32 mouse cellular contexts compared by ENCODE assay signal in genomic region chr1:172509235-172509634, GRCm38 (mm10). TPM values are rescaled to one million over a fixed set of nuclear protein-coding genes. Genes with fewer than 3 reads are reported as not detected.
A peak's percentile ranks its signal among the peaks of the same experiment; 100 is the strongest.
DNase-seq lines count a peak whose midpoint lies in the region; ATAC-seq and TF ChIP-seq lines count a peak whose summit lies in the region.
"Had no signal": no experiment of that assay in that cellular context is flagged by ENCODE, and none has a peak within 500 bp of the region (broad histone marks: within the 10 kb centered on the region; RNA-seq: fewer than 3 reads in every experiment).

No protein-coding gene starts in this region.

- no peak for TF ChIP-seq EP300 in heart, postnatal 0 days (IDR thresholded peaks at IDR 0.05; ENCODE audit: low read depth)
- no peak for TF ChIP-seq EP300 in lung, postnatal 0 days (IDR thresholded peaks at IDR 0.05)
- no peak for TF ChIP-seq EP300 in stomach, postnatal 0 days (optimal IDR thresholded peaks at IDR 0.05)

- peaks cover 44% of the 10 kb centered on the region for H3K36me3 ChIP-seq in heart, postnatal 0 days (replicated peaks; ENCODE audit: control insufficient read depth, insufficient read depth, low read length)
- H3K36me3 ChIP-seq in kidney, postnatal 0 days (ENCODE audit: insufficient read depth, low read length): peaks cover 20% of the 10 kb centered on the region
- peaks cover 36% of the 10 kb centered on the region for H3K36me3 ChIP-seq in kidney, embryonic 15.5 days
- H3K36me3 ChIP-seq in lung, postnatal 0 days (ENCODE audit: insufficient read depth, low read length): peaks cover 32% of the 10 kb centered on the region
- H3K36me3 ChIP-seq in stomach, postnatal 0 days (ENCODE audit: control insufficient read depth, insufficient read depth, low read length): peaks cover 19% of the 10 kb centered on the region
- H3K36me3 ChIP-seq: midbrain, embryonic 13.5 days; neural tube, embryonic 15.5 days had no signal

- H3K4me2 ChIP-seq in heart, postnatal 0 days (ENCODE audit: low read depth, low read length): no peak overlapping the region
- H3K4me2 ChIP-seq in kidney, postnatal 0 days (ENCODE audit: low read length): no peak overlapping the region
- H3K4me2 ChIP-seq in kidney, embryonic 15.5 days: no peak overlapping the region
- no peak overlapping the region for H3K4me2 ChIP-seq in lung, postnatal 0 days (replicated peaks; ENCODE audit: low read depth, low read length)
- H3K4me2 ChIP-seq in stomach, postnatal 0 days (replicated peaks; ENCODE audit: low read depth): no peak overlapping the region
- H3K4me2 ChIP-seq: embryonic facial prominence, embryonic 13.5 days; hindbrain, embryonic 14.5 days; midbrain, embryonic 13.5 days; neural tube, embryonic 15.5 days had no signal

- H3K4me3 ChIP-seq in heart, postnatal 0 days (ENCODE audit: low read depth, low read length): no peak overlapping the region
- no peak overlapping the region for H3K4me3 ChIP-seq in kidney, postnatal 0 days (replicated peaks; ENCODE audit: low read depth, low read length)
- H3K4me3 ChIP-seq in kidney, embryonic 15.5 days (replicated peaks): no peak overlapping the region
- no peak overlapping the region for H3K4me3 ChIP-seq in lung, postnatal 0 days (ENCODE audit: low read depth, low read length)
- H3K4me3 ChIP-seq in stomach, postnatal 0 days (ENCODE audit: low read depth, low read length): no peak overlapping the region
- H3K4me3 ChIP-seq: embryonic facial prominence, embryonic 13.5 days; forebrain, embryonic 10.5 days; gastrocnemius, adult 2 months; liver, embryonic 15.5 days; midbrain, embryonic 13.5 days; neural tube, embryonic 15.5 days had no signal

- DNase-seq in heart, postnatal 0 days (ENCODE audit: low spot score): peak; percentile 2
- DNase-seq in heart, adult 9 months (ENCODE audit: low spot score in 2 of 2): no peak
- DNase-seq in kidney, postnatal 0 days (ENCODE audit: low spot score): no peak
- no peak for DNase-seq in lung, postnatal 0 days (ENCODE audit: low spot score)
- DNase-seq in lung, postnatal 14 days: no peak
- DNase-seq in stomach, postnatal 0 days (ENCODE audit: low spot score): peak; percentile 78
- no peak for DNase-seq in layer of hippocampus, adult 11-12 months (ENCODE audit: low spot score)
- DNase-seq: adrenal gland, postnatal 25 days; cerebellum, adult 11-12 months; cerebellum, adult 9-11 months; gastrocnemius, adult 2 months; heart, postnatal 10 days; retina, postnatal 1 day; right cerebral cortex, postnatal 14 days; thymus, postnatal 4 days had no signal

- H3K9ac ChIP-seq in heart, postnatal 0 days (replicated peaks; ENCODE audit: low read depth, low read length): no peak overlapping the region
- no peak overlapping the region for H3K9ac ChIP-seq in kidney, postnatal 0 days (ENCODE audit: low read depth, low read length)
- no peak overlapping the region for H3K9ac ChIP-seq in kidney, embryonic 15.5 days
- no peak overlapping the region for H3K9ac ChIP-seq in lung, postnatal 0 days (replicated peaks; ENCODE audit: low read depth)
- no peak overlapping the region for H3K9ac ChIP-seq in stomach, postnatal 0 days (ENCODE audit: low read length)
- H3K9ac ChIP-seq: embryonic facial prominence, embryonic 13.5 days; hindbrain, embryonic 14.5 days; liver, embryonic 15.5 days; midbrain, embryonic 13.5 days; neural tube, embryonic 15.5 days had no signal

- H3K9me3 ChIP-seq in heart, postnatal 0 days (replicated peaks; ENCODE audit: control insufficient read depth, low read length): no peaks in the 10 kb centered on the region
- no peaks in the 10 kb centered on the region for H3K9me3 ChIP-seq in kidney, postnatal 0 days (replicated peaks; ENCODE audit: low read length)
- H3K9me3 ChIP-seq in kidney, embryonic 15.5 days (replicated peaks): no peaks in the 10 kb centered on the region
- H3K9me3 ChIP-seq in lung, postnatal 0 days (ENCODE audit: low read length): no peaks in the 10 kb centered on the region
- no peaks in the 10 kb centered on the region for H3K9me3 ChIP-seq in stomach, postnatal 0 days (ENCODE audit: control insufficient read depth, low read length)
- H3K9me3 ChIP-seq: embryonic facial prominence, embryonic 13.5 days; forebrain, embryonic 10.5 days; liver, embryonic 15.5 days; midbrain, embryonic 13.5 days; neural tube, embryonic 15.5 days had no signal

- no peak for TF ChIP-seq CTCF in heart, postnatal 0 days (IDR thresholded peaks at IDR 0.05; ENCODE audit: low read depth)
- TF ChIP-seq CTCF in kidney, postnatal 0 days (IDR thresholded peaks at IDR 0.05; ENCODE audit: low read depth): no peak
- TF ChIP-seq CTCF in lung, postnatal 0 days (IDR thresholded peaks at IDR 0.05): no peak
- TF ChIP-seq CTCF in stomach, postnatal 0 days (IDR thresholded peaks at IDR 0.05; ENCODE audit: low read depth): no peak

- no peaks in the 10 kb centered on the region for H3K27me3 ChIP-seq in heart, postnatal 0 days (ENCODE audit: control insufficient read depth, insufficient read depth, low read length)
- H3K27me3 ChIP-seq in kidney, postnatal 0 days (ENCODE audit: insufficient read depth, low read length): no peaks in the 10 kb centered on the region
- no peaks in the 10 kb centered on the region for H3K27me3 ChIP-seq in kidney, embryonic 15.5 days
- H3K27me3 ChIP-seq in lung, postnatal 0 days (replicated peaks; ENCODE audit: insufficient read depth, low read length): no peaks in the 10 kb centered on the region
- H3K27me3 ChIP-seq in stomach, postnatal 0 days (ENCODE audit: control insufficient read depth, insufficient read depth, low read length): no peaks in the 10 kb centered on the region
- H3K27me3 ChIP-seq: embryonic facial prominence, embryonic 13.5 days; liver, embryonic 15.5 days; neural tube, embryonic 15.5 days had no signal

- 75% methylated on average over 5 of the region's 5 CpGs for WGBS in heart, postnatal 0 days
- WGBS in kidney, postnatal 0 days: 75% methylated on average over 5 of the region's 5 CpGs
- WGBS in kidney, embryonic 15.5 days: 79% methylated on average over 5 of the region's 5 CpGs
- WGBS in lung, postnatal 0 days: 57% methylated on average over 5 of the region's 5 CpGs
- 60% methylated on average over 5 of the region's 5 CpGs for WGBS in stomach, postnatal 0 days

- H3K27ac ChIP-seq in heart, postnatal 0 days (ENCODE audit: low read depth): no peak overlapping the region
- 0 out of 2 replicates have a peak overlapping the region, but pooled peaks have one; percentile 47 for H3K27ac ChIP-seq in kidney, postnatal 0 days
- no peak overlapping the region for H3K27ac ChIP-seq in kidney, embryonic 15.5 days
- H3K27ac ChIP-seq in lung, postnatal 0 days (ENCODE audit: low read length): peak overlapping the region; percentile 72; the same call in 1 of the 2 replicates
- peak overlapping the region; percentile 42 for H3K27ac ChIP-seq in stomach, postnatal 0 days (replicated peaks)
- H3K27ac ChIP-seq: embryonic facial prominence, embryonic 13.5 days; forebrain, embryonic 10.5 days; gastrocnemius, adult 2 months; hindbrain, embryonic 14.5 days; macrophage; midbrain, embryonic 13.5 days; neural tube, embryonic 15.5 days had no signal

- H3K4me1 ChIP-seq in heart, postnatal 0 days (ENCODE audit: control insufficient read depth, insufficient read depth): peaks cover 27% of the 10 kb centered on the region
- H3K4me1 ChIP-seq in kidney, postnatal 0 days (replicated peaks; ENCODE audit: insufficient read depth, low read length): peaks cover 22% of the 10 kb centered on the region
- H3K4me1 ChIP-seq in kidney, embryonic 15.5 days: peaks cover 51% of the 10 kb centered on the region
- H3K4me1 ChIP-seq in lung, postnatal 0 days (ENCODE audit: insufficient read depth, low read depth, low read length): peaks cover 30% of the 10 kb centered on the region
- H3K4me1 ChIP-seq in stomach, postnatal 0 days (replicated peaks; ENCODE audit: control insufficient read depth, insufficient read depth): peaks cover 8% of the 10 kb centered on the region; the same call in 1 of the 2 replicates

- ATAC-seq in heart, postnatal 0 days (ENCODE audit: insufficient read depth, low read depth): no peak
- no peak for ATAC-seq in kidney, postnatal 0 days (replicated peaks; ENCODE audit: low FRiP score, low read depth)
- no peak for ATAC-seq in kidney, embryonic 15.5 days (replicated peaks; ENCODE audit: low FRiP score)
- no peak for ATAC-seq in lung, postnatal 0 days
- ATAC-seq in stomach, postnatal 0 days (ENCODE audit: low FRiP score, low TSS enrichment): peak; percentile 67
- ATAC-seq: CD4-positive, CD25-positive, alpha-beta regulatory T cell, adult 4 months; forebrain, embryonic 16.5 days; midbrain, embryonic 13.5 days had no signal

RNA-seq across cellular contexts. Expression of gene Tagln2, which starts 9.4 kb away (rescaled TPM):
- total RNA-seq in heart, postnatal 0 days (2014; rRNA removed; ENCODE audit: low replicate concordance): 235 and 276 TPM in 2 replicates
- polyA plus RNA-seq in heart, postnatal 0 days (2015; fragmentation: Nextera tagmentation; extraction: Ambion mirVana): 203 and 209 TPM in 2 replicates
- polyA plus RNA-seq in kidney, postnatal 0 days (2015; fragmentation: Nextera tagmentation; extraction: Ambion mirVana): 225 and 250 TPM in 2 replicates
- polyA plus RNA-seq in kidney, embryonic 15.5 days (2015; fragmentation: Nextera tagmentation; extraction: Ambion mirVana): 246 and 251 TPM in 2 replicates
- polyA plus RNA-seq in lung, postnatal 0 days (2015; fragmentation: Nextera tagmentation; extraction: Ambion mirVana): 739 and 823 TPM in 2 replicates
- 564 and 594 TPM in 2 replicates for polyA plus RNA-seq in stomach, postnatal 0 days (2015; fragmentation: Nextera tagmentation; extraction: Ambion mirVana)

RNA-seq across cellular contexts. Expression of gene Cfap45, which starts 11.4 kb away (rescaled TPM):
- 3.6 and 6.6 TPM in 2 replicates for total RNA-seq in heart, postnatal 0 days (2014; rRNA removed; ENCODE audit: low replicate concordance)
- 2.3 and 2.6 TPM in 2 replicates for polyA plus RNA-seq in heart, postnatal 0 days (2015; fragmentation: Nextera tagmentation; extraction: Ambion mirVana)
- 1.1 and 1.3 TPM in 2 replicates for polyA plus RNA-seq in kidney, postnatal 0 days (2015; fragmentation: Nextera tagmentation; extraction: Ambion mirVana)
- 1.4 and 2.2 TPM in 2 replicates for polyA plus RNA-seq in kidney, embryonic 15.5 days (2015; fragmentation: Nextera tagmentation; extraction: Ambion mirVana)
- polyA plus RNA-seq in lung, postnatal 0 days (2015; fragmentation: Nextera tagmentation; extraction: Ambion mirVana): 12.2 and 13.1 TPM in 2 replicates
- 4.6 and 5.4 TPM in 2 replicates for polyA plus RNA-seq in stomach, postnatal 0 days (2015; fragmentation: Nextera tagmentation; extraction: Ambion mirVana)
- total RNA-seq: gastrocnemius, adult 2 months had no signal
- polyA plus RNA-seq: liver, adult 2 months had no signal

RNA-seq across cellular contexts. Expression of gene Igsf9, which starts 27.6 kb away (rescaled TPM):
- 3.2 and 15.5 TPM in 2 replicates for total RNA-seq in heart, postnatal 0 days (2014; rRNA removed; ENCODE audit: low replicate concordance)
- polyA plus RNA-seq in heart, postnatal 0 days (2015; fragmentation: Nextera tagmentation; extraction: Ambion mirVana): 0.75 and 0.78 TPM in 2 replicates
- 12.5 and 13.3 TPM in 2 replicates for polyA plus RNA-seq in kidney, postnatal 0 days (2015; fragmentation: Nextera tagmentation; extraction: Ambion mirVana)
- 45.0 and 46.0 TPM in 2 replicates for polyA plus RNA-seq in kidney, embryonic 15.5 days (2015; fragmentation: Nextera tagmentation; extraction: Ambion mirVana)
- polyA plus RNA-seq in lung, postnatal 0 days (2015; fragmentation: Nextera tagmentation; extraction: Ambion mirVana): 1.1 and 1.3 TPM in 2 replicates
- 16.7 and 19.9 TPM in 2 replicates for polyA plus RNA-seq in stomach, postnatal 0 days (2015; fragmentation: Nextera tagmentation; extraction: Ambion mirVana)

RNA-seq across cellular contexts. Expression of gene Slamf9, which starts 34.1 kb away (rescaled TPM):
- total RNA-seq in heart, postnatal 0 days (2014; rRNA removed; ENCODE audit: low replicate concordance): 1.9 and 5.8 TPM in 2 replicates
- 1.6 and 2.0 TPM in 2 replicates for polyA plus RNA-seq in heart, postnatal 0 days (2015; fragmentation: Nextera tagmentation; extraction: Ambion mirVana)
- polyA plus RNA-seq in kidney, postnatal 0 days (2015; fragmentation: Nextera tagmentation; extraction: Ambion mirVana): 1.3 and 2.3 TPM in 2 replicates
- polyA plus RNA-seq in kidney, embryonic 15.5 days (2015; fragmentation: Nextera tagmentation; extraction: Ambion mirVana): 0.73 and 1.1 TPM in 2 replicates
- polyA plus RNA-seq in lung, postnatal 0 days (2015; fragmentation: Nextera tagmentation; extraction: Ambion mirVana): 4.7 and 5.3 TPM in 2 replicates
- polyA plus RNA-seq in stomach, postnatal 0 days (2015; fragmentation: Nextera tagmentation; extraction: Ambion mirVana): 1.8 TPM in 2 replicates
- total RNA-seq: common myeloid progenitor, adult 5-6 weeks; hematopoietic stem cell, adult 5-6 weeks; megakaryocyte-erythroid progenitor cell, adult 5-6 weeks had no signal
- polyA plus RNA-seq: CD4-positive, CD25-positive, alpha-beta regulatory T cell, adult 4 months; embryonic facial prominence, embryonic 13.5 days; forebrain, embryonic 10.5 days; forebrain, embryonic 16.5 days had no signal

RNA-seq across cellular contexts. Expression of gene Vsig8, which starts 46.5 kb away (rescaled TPM):
- total RNA-seq in heart, postnatal 0 days (2014; rRNA removed; ENCODE audit: low replicate concordance): not detected in 2 replicates
- 0.12 and 0.19 TPM in 2 replicates for polyA plus RNA-seq in heart, postnatal 0 days (2015; fragmentation: Nextera tagmentation; extraction: Ambion mirVana)
- polyA plus RNA-seq in kidney, postnatal 0 days (2015; fragmentation: Nextera tagmentation; extraction: Ambion mirVana): 1.0 and 1.6 TPM in 2 replicates
- 0.57 and 0.59 TPM in 2 replicates for polyA plus RNA-seq in kidney, embryonic 15.5 days (2015; fragmentation: Nextera tagmentation; extraction: Ambion mirVana)
- 0.39 and 0.44 TPM in 2 replicates for polyA plus RNA-seq in lung, postnatal 0 days (2015; fragmentation: Nextera tagmentation; extraction: Ambion mirVana)
- 19.2 and 22.7 TPM in 2 replicates for polyA plus RNA-seq in stomach, postnatal 0 days (2015; fragmentation: Nextera tagmentation; extraction: Ambion mirVana)
- total RNA-seq: common myeloid progenitor, adult 5-6 weeks; gastrocnemius, adult 2 months; gastrocnemius, postnatal 4 days; heart, adult 8-10 months; hematopoietic stem cell, adult 5-6 weeks; liver, adult 2 months; megakaryocyte-erythroid progenitor cell, adult 5-6 weeks had no signal
- polyA plus RNA-seq: CD4-positive, CD25-positive, alpha-beta regulatory T cell, adult 4 months; forebrain, embryonic 10.5 days; limb, embryonic 11.5 days; liver, adult 2 months; liver, embryonic 15.5 days had no signal

Comparison
In these comparisons a context has a peak if more than half of its experiments do, and no peak if none do; other contexts are left out.
1. DNase-seq: peak in heart, postnatal 0 days (single experiment) and stomach, postnatal 0 days (single experiment); none in heart, adult 9 months (0 of 2), kidney, postnatal 0 days (single experiment), lung, postnatal 0 days (single experiment), lung, postnatal 14 days (single experiment) and layer of hippocampus, adult 11-12 months (single experiment).
2. H3K27ac ChIP-seq: peak in kidney, postnatal 0 days (single experiment), lung, postnatal 0 days (single experiment) and stomach, postnatal 0 days (single experiment); none in heart, postnatal 0 days (single experiment) and kidney, embryonic 15.5 days (single experiment).